Mouse (Mus musculus): ENCODE measurements at regions not wholly inside any gene's neighbourhood (a gene's known extent, or its start where the extent isn't known, plus 50 kb on each side); places are given as distances from the start of the nearest gene placed in this dataset.

DNA sequence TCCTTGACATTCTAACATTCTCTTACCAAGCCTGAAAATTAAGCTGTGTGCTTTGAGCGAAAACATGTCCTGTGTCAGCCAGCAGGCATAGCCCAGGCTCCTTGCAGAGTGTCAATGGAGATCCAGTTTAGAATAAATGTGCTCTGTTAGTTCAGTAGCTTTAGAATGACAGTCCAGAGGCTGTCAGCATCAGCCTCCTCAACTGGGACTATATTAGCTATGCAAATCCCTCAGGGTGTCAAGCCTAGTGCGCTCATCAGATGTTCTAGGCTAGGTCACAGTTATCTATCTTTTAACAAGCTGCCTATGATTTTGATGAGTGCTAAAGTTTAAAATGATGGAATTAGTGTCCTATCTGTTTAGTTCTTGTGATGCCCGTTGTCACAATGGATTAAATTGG lies 281.7 kb upstream of the Btbd3 start:
- DNase-seq (ENCODE audit: low spot score): no peak

DNA sequence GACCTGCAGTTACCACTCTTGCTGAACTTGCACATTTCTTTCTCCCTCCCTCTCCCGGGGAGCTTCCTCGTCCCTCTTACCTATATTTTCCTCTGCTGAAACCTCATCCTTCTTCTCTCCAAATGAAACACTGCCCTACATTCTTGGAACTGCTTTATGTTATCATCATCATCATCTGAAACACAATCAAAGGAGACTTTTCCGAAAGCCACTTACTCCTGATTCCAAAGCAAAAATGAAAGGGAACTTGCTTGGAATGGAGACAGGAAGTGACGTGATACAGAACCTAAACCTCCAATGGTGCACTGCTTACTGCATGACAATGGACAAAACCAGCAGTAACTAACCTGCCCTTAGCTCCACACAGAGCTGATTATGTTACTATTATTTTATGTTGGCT lies 287.2 kb upstream of the Btbd3 start:
- DNase-seq (ENCODE audit: low spot score): no peak

DNA sequence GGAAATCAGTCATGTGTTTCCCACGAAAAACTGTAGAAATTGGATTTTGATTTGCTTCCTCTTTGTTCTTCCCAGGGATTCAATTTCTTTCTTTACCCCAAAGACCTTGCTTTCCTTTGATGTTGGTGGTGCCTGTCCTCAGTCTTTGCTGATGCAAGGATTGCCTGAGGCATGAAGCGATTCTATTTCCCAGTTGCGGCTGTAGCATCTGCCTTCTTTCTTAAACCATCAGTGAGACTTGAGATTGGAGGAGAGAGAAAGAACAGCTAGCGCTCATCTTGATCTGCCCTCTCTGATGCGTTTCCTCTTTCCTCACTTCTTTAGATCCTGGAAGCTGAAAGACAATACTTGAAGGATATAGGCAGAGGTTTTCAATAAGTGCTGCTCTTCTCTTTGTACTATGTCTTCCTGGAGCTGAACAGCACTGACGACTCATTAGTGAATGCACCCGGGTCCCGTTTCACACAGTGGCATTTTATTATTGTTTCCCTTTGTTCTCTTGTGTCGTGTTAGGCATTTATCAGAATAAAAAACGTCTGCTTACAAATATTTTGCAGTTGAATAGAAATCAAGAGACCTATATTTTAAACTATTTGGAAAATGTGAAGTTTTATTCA lies 289.8 kb upstream of the Btbd3 start:
- DNase-seq (ENCODE audit: low spot score): no peak

DNA sequence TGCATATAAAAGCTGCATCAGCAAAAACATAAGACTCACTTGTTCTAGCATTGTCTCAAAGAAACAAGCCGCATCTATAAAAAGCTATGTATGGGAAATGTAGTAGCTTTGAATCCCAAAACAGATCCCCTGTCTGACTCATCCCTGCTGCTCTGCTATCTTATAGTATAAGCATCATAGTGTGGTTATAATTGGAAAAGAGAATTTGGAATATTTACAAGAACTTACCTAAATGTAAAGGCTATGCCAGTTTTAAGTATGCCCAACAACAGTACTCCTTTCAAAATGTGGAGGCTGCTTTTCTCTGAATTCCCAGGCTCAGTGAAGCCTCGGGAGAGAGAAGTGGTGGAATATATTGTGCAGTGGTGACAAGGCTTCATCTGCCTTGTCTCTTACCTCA lies 301.5 kb upstream of the Btbd3 start:
- DNase-seq (ENCODE audit: low spot score): no peak

DNA sequence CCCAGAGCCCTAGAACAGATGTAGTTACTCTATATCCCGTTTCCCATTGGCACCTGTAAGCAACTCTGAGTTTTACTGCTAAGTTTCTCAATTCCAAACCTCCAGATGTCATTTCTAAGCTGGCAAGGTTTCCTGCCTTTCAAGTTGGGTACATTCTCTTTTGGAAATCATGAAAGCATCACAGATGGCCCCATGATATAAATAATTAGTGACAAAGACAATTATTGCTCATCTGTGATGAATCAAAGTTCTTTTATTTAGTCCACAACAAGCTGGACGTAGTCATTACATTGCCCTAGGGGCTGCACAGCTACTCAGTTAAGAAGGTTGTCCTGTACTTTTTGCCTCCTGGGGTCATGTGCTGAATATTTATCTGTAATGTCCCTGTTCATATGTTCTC lies 303.2 kb upstream of the Btbd3 start:
- DNase-seq (ENCODE audit: low spot score): no peak

DNA sequence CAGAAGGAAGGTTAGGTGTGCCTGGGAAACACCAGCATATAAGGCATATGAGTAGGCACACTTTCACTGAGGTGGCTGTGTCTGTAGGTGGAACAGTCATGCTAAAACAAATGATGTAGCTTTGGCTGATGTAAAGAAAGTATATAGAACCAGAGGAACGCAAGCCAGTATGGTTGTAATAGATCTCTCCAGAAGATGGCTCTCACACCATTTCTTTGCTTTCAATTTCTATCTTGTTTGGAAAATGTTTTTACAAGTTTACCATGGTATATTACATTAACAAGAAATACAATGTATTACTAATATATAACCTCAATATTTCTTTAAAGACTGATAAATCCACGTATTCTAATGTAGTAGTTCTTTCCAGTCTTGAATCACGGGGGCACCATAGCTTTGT lies 304.4 kb upstream of the Btbd3 start:
- DNase-seq (ENCODE audit: low spot score): no peak

DNA sequence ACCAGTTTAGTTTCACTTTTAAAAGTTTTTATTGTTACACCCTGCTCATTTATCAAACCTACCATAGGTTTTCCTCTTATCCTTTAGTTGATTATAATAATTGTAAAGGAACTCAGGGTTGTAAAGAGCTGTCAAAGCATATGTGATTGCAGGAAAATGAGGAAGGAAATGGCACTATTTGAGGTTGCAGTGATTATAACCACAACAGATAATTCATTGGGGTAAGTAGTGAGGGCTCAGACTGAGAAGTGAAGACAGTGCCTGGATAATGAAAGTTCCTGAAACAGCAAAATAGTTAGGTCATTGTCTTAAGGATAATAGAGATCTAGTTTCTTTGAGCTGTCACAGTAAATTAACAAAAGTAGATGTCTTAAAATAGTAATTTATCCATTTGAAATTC lies 305.4 kb upstream of the Btbd3 start:
- no peak for DNase-seq (ENCODE audit: low spot score)

DNA sequence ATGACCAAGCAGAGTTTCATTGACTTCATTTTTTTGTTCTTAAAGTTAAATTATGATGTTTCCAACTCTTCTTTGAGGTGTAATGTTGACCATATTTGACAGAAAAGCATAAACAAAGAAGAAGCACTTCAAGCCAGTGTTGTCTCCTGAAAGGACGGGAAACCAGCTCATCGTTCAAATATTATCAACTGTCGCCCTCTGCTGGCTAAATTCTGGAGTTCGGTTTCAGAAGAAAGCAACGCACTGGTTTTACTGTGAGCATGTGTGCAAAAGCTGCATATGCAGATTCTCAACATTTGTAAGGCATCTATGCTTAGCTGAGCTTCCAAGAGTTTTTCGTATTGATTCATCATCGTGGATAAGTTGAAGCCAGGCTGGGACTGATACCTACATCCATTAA lies 313.6 kb upstream of the Btbd3 start:
- DNase-seq (ENCODE audit: low spot score): peak; percentile 94

DNA sequence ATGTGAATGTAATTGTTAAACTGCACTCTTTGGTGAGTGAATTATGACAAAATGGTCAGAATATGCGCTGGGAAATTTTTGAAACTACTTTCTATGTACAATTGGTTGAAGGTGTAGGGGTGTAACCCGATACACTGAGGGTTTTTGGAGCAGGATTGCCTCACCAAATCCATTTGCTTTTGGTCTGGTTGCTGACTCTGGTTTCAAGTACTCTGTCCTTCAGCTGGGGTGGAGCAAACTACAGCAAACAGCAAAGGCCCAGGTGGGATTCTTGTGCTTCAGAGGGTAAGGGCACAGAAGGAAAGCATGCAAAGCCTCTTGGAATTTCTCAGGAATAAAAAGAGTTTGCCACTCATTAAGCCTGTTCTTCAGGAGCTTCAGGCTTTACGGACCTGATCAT lies 316.8 kb upstream of the Btbd3 start:
- DNase-seq (ENCODE audit: low spot score): no peak

DNA sequence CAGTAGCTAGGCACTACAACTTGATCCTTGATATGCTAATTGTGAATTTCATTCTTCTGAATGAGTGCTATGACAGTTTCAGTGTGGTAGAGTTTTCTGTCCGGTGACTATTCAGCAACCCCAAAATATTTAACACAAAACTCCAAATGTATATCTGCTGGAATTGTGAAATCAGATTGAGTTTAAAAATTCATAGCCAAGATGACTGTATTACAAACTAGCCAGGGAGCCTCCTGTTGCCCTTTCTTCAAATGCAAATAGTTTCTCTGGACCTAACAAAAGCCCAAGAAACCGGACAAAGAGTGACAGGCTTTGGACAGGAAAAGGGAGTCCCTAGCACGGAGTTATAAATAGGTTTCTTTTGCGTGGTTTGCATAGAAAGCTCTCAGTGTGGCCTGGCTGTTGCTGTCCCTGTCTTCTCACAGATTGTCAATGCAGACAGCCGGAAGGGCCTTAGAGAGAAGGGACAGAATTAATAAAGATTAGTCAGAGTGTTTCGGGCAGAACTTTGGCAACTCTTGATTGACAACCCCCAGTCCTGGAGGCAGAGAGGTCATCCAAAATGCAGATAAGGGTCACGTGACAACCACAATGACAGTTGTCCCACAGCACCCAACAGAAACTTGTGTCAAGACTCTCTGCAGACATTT lies 317.4 kb upstream of the Btbd3 start:
- peak; percentile 4 for DNase-seq (ENCODE audit: low spot score)

DNA sequence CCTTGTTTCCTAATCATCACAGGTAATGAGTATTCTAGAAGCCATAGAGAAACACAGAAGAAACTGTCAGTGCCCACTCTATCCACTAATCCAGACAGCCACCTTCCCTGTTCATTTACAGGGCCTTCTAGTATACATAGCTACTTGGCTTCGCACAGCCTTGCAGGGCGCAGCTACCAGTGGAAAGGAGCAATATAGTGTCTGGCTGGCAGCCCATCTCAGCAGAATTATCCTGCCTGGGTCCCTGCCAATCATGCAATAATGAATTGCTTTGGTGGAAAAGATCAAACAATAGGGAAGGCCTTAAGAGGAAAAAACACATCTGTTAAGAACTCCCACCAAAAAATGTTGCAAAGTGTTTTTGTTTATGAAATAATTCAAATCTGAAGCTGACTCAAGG lies 319.8 kb upstream of the Btbd3 start:
- DNase-seq (ENCODE audit: low spot score): no peak

DNA sequence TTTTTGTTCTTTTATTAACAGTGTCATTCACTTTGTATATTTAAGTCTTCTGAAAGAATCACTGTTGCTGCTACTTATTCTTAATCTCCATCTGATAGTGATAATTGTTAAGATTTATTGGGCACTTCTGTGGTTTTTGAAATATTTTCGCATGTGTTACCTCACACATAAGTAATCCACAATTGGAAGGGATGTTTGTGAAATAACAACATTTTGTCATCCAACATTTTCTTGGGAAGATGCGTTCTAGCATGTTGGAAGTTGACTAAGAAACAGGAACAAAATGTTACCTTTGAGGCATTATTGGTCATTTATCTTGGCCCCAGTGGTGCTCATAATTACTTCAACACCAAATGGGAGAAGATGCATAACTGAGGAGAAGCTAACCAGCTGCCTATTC lies 323.4 kb upstream of the Btbd3 start:
- DNase-seq (ENCODE audit: low spot score): no peak

DNA sequence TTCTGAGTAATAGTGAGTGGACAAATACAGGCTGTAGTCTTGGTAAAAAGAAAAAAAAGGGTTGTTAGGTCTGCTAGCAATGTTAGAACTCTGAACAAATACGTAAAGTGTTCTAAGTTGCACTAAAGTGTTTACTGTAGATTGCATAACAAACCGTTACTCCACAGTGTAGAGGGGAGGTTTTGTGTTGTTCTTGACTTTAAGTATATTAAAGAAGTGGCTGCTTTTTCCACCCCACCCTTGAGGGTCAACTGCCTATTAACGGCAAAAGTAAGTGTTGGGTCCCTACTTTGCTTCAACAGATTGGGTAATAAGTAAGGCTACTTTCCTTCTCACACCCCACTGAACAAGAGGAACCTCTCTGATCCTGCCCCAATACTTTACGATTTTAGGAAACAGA lies 323.9 kb upstream of the Btbd3 start:
- no peak for DNase-seq (ENCODE audit: low spot score)

DNA sequence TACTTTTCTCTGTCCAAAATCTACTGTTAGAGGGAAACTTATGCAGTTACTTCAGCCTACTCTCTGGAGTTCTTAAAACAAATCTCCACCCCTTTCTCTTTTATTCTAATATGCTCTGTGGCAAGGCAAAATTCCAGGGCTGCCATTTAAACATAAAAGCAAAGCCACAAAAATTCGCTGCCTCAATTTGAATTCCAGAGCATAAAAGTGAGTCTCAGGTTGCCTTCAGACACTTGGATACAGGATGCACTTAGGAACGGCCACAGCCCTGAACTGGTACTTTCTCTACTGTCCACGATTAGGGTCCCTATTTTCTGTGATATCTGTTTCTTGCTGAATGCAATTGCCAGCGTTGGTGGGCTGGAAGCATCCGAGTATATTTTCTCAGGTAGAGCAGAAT lies 330.9 kb upstream of the Btbd3 start:
- no peak for DNase-seq (ENCODE audit: low spot score)

DNA sequence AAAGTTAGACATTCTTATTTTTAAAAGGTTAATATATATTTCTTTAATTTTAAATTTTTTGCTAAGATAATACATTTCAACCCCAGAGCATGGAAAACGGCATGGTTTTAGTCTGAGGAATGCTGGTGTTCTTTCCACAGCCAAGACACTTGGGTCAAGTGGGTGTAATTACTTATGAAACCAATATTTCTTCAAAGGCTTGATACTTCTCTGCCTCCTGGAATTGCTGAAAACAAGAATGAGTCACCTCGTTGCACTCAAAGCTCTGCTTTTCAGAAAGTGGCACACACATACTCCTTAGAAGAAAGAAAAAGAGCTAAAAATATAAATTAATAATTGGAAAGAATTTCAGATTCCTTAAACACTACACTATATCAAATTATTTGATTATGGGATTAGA lies 331.8 kb upstream of the Btbd3 start:
- DNase-seq (ENCODE audit: low spot score): no peak

DNA sequence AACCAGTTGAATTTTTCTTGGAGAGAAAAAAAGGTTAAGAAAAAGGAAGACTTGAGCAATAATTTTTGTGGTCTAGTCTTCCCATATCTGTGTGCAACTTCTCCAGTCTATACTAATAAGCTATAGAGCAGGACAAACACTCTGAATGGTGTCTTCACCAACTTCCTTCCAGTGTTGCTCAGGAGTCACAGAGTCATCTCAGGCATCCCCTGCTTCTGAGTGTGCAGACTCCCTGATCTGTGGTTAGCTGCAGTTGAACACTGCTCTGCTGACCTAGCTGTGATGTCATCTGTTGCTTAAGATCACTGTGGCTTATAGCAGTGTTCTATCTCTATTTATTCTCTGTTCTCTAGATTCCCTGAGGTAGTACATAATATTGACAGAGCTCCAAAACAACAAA lies 357.9 kb upstream of the Btbd3 start:
- DNase-seq (ENCODE audit: low spot score): no peak

DNA sequence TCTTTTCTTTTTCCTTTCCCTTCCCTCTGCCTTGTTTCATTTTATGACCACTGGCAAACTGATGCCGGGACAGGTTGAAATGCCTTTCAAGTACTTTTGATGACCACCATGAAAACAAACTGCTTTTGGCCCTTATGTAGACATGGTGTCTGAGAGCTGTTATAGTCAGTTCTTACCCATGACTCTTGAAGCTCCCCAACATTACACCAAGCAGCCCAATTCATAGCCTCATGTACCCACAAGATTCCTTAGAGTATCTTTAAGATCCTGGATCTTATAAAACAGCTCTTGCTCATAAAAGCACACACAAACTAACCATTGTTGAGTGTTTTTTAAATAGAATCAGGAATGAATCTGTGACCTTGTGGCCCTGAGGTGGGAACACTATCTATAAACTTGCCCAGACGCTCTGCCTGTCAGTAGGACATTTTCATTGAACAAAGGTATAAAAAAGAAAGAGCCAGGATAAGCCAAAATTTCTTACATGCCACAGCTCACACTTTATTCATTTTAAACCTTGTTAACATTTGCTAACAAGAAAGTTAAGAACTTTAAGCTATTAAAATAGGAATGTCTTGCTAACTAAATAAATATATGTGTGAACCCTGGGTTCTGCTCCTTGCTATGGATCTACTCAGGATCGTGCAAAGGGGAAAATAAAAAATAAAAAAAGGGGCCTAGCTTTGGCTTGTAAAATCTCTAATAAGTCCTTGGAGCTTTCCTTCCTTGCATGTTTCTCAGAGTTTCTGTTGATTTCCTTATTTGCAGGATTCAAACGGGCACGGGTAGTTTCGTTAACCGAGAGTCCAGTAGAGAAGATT lies 375.9 kb upstream of the Btbd3 start:
- DNase-seq (ENCODE audit: low spot score): no peak

DNA sequence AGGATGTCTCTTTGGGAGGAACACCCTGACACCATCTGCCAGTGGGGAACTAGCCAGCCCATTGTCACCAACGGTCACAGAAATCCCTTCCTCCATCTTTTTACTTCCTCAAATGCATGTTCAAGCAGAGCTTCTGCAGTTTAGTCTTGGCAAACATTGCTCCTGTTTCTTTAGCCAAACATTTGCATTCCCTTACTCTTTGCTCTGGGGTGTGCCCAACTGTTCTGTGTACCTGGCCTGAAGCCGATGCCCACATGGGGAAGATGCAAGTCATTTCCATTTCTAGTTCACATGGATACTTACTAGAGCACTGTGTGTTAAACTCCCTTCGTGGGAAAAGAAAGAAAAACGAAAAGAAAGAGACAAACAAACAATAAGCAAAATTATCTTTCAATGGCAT lies 386.7 kb upstream of the Btbd3 start:
- DNase-seq (ENCODE audit: low spot score): no peak

DNA sequence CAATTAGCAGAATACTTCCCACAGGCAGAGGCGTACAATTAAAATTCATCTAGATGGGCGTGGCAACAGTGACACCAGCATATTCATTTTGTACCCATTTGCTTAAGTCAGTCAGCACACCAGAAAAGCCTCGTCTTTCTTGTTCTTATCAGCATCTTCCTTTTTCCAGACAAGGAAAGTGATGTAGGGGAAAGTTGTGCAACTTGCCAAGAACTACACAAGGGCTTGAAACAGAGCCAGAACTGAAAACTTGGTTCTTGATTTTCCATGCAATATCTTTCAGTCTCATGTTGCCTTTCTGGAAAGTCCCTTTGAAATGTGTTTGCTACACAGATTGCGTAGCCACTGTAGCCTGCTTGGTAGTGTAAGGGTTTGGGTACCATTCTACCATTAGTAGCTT lies 401.9 kb upstream of the Btbd3 start:
- DNase-seq (ENCODE audit: low spot score): no peak

DNA sequence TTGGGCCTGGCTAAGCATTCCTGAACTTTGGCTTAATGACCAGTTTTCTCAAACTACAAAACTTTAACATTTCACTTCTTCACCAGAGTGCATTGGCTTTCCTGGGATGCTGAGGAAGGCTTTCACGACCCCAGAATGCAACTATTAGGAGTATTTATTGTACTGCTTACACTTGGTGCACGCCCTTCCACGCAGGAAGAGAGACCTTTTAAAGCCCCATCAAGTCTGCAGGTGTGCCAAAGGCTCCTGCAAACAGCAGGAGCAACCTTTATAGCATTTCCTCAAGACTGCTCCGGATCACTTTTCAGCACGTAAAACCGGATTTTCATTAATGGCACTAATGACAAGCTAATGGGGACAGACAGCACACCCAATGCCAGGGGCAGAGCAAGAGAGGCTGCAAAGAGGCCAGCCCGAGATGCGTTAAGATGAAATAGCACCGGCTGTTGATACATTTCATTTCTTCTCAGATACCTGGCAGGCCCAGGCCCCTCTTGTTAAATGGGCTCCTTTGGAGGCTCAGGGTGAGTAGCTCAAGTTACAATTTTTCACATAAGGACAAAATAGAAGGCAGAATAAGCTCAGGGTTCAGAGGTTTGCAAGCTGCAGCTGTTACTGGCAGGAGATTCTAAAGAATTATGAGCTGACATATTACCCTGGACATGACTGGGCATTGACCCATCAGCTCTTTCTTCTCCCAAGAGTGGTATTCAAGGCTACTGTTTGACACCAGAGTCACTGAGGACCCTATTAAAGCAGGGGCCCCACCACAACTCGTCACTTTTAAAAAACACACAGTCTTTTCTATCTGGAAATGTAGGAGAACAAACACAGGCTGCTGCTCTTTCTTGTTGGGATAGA lies 402.7 kb upstream of the Btbd3 start:
- no peak for DNase-seq (ENCODE audit: low spot score)

DNA sequence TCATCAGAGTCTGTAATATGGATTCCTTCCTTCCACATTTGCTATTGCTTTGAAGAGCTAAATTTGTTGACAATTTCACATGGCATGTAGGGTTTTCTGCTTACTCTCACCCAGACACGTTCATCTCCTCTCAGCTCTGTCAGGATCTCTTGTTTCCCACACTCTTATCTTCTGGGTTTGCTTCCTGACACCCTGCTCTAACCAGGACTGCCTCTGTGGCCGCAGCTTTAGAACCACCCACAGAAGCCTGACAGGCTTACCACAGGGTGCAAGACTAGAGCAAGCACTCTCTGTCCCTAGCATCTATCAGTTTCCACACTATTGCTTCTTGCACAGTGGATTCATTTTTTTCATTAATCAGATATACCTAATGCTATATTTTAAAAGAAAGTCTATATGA lies 408.5 kb upstream of the Btbd3 start:
- DNase-seq (ENCODE audit: low spot score): no peak

DNA sequence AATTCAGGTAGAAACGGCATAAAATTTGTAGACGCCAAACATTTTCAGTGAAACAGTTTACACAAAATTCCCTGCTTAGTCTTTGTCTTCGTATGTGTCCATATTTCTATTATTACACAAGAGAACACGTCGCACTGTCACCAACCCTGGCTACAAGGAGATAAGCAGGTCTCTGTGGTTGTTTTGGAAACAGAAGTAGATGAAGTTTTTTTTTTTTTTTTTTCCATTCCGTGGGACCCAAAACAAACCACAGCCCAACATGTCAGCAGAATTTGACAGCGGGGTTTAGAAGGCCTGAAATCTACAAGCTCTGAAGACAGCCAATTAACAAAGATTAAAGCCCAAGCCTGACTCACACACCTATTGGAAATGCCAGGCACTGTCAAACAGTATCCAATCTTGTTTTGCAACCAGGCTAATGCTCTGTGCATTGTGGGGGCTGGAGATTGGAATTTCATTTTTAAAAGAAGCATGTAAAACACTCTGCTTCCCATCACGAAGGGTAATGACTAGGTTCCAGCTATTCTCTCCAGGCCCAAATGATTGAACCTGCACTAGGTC lies 428.5 kb upstream of the Btbd3 start:
- peak; percentile 33 for DNase-seq (ENCODE audit: low spot score)
